Mouse (Mus musculus): Measurements from ENCODE around the gene Htra3. TPM values are rescaled to one million over a fixed set of nuclear protein-coding genes. Genes with fewer than 3 reads are reported as not detected.

The Htra3 gene
- total RNA-seq, 2 experiments from 2014 or later = 11.5 to 12.5 TPM

- DNase-seq (ENCODE audit: low spot score in 2 of 2) = peak; percentile 47 to 71
Measured at GRCm38 (mm10) chr5:35701042-35701441, 21.5 kb upstream of the Htra3 start.

- no peak for DNase-seq (ENCODE audit: low spot score in 2 of 2)
Measured at GRCm38 (mm10) chr5:35695815-35696214, 16.2 kb upstream of the Htra3 start.

GRCm38 (mm10) chr5:35693638-35694037 is 14.1 kb upstream of the Htra3 start:
- no peak for DNase-seq (ENCODE audit: low spot score in 2 of 2)

- no peak for DNase-seq (ENCODE audit: low spot score in 2 of 2)
Measured at GRCm38 (mm10) chr5:35691246-35691645, 11.7 kb upstream of the Htra3 start.

- no peak for DNase-seq (ENCODE audit: low spot score in 2 of 2)
Measured at GRCm38 (mm10) chr5:35690485-35691165, 11.0 kb upstream of the Htra3 start.

GRCm38 (mm10) chr5:35689374-35689773 is 9.8 kb upstream of the Htra3 start:
- DNase-seq (ENCODE audit: low spot score in 2 of 2) = no peak

- no peak for DNase-seq (ENCODE audit: low spot score in 2 of 2)
Measured at GRCm38 (mm10) chr5:35688851-35689250, 9.3 kb upstream of the Htra3 start.

- DNase-seq (ENCODE audit: low spot score in 2 of 2) = no peak
Measured at GRCm38 (mm10) chr5:35687098-35687497, 7.5 kb upstream of the Htra3 start.

GRCm38 (mm10) chr5:35686336-35686735 is 6.8 kb upstream of the Htra3 start:
- no peak for DNase-seq (ENCODE audit: low spot score in 2 of 2)

GRCm38 (mm10) chr5:35685079-35685478 is 5.5 kb upstream of the Htra3 start:
- DNase-seq (ENCODE audit: low spot score in 2 of 2) = no peak

- peak; percentile 52 to 60 for DNase-seq (ENCODE audit: low spot score in 2 of 2)
Measured at GRCm38 (mm10) chr5:35680958-35681357, 1.4 kb upstream of the Htra3 start.

- DNase-seq (ENCODE audit: low spot score in 2 of 2) = no peak
Measured at GRCm38 (mm10) chr5:35676964-35677363, 2.6 kb downstream of the Htra3 start.

GRCm38 (mm10) chr5:35674081-35674555 is 5.5 kb downstream of the Htra3 start:
- no peak for DNase-seq (ENCODE audit: low spot score in 2 of 2)

- DNase-seq (ENCODE audit: low spot score in 2 of 2) = peak; percentile 55 to 68
Measured at GRCm38 (mm10) chr5:35673086-35673485, 6.5 kb downstream of the Htra3 start.

GRCm38 (mm10) chr5:35672581-35672980 is 7.0 kb downstream of the Htra3 start:
- DNase-seq (ENCODE audit: low spot score in 2 of 2) = no peak

GRCm38 (mm10) chr5:35671474-35671891 is 8.1 kb downstream of the Htra3 start:
- DNase-seq (ENCODE audit: low spot score in 2 of 2) = peak; percentile 62 to 78

- DNase-seq (ENCODE audit: low spot score in 2 of 2) = peak in 1 of 2 experiments; percentile 58
Measured at GRCm38 (mm10) chr5:35670412-35670801, 9.2 kb downstream of the Htra3 start.

- no peak for DNase-seq (ENCODE audit: low spot score in 2 of 2)
Measured at GRCm38 (mm10) chr5:35669747-35670411, 9.7 kb downstream of the Htra3 start.

- DNase-seq (ENCODE audit: low spot score in 2 of 2) = no peak
Measured at GRCm38 (mm10) chr5:35666152-35666551, 13.4 kb downstream of the Htra3 start.

- DNase-seq (ENCODE audit: low spot score in 2 of 2) = no peak
Measured at GRCm38 (mm10) chr5:35662021-35662545, 17.5 kb downstream of the Htra3 start.

- no peak for DNase-seq (ENCODE audit: low spot score in 2 of 2)
Measured at GRCm38 (mm10) chr5:35661210-35661609, 18.4 kb downstream of the Htra3 start.

- DNase-seq (ENCODE audit: low spot score in 2 of 2) = no peak
Measured at GRCm38 (mm10) chr5:35659503-35659902, 20.1 kb downstream of the Htra3 start.

All from layer of hippocampus, postnatal 14 days (tissue).